Mouse (Mus musculus): ENCODE measurements around the gene Tmem198b. TPM values are rescaled to one million over a fixed set of nuclear protein-coding genes. Genes with fewer than 3 reads are reported as not detected.

Gene Tmem198b
- total and polyA plus RNA-seq, 3 experiments, result 2.2 to 8.6 TPM; not detected in 1

DNA sequence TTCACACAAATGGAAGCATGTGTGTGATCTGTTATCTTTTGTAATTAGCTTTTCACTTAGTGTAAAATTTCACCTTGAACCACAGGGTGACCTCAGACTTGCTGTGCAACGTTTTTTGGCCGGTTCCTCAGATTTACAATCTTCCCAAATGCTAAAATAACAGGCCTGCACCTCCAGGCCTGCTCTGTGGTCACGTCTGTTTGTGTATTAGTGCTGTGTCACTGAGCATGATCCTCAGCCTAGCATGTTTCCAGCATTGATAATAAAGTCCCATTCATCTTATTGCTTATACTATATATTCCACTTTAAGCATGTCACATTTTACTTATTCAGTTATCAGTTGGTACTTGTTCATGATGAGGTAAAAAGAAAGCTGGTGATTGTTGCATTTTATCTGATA is 46.2 kb upstream of the Tmem198b start:
- Histone ChIP-seq H3K9ac (ENCODE audit: control insufficient read depth, low read depth, low read length, poor library complexity, severe bottlenecking) (no peak overlapping the region), H3K27ac (ENCODE audit: control insufficient read depth, low read depth, low read length) (no peak overlapping the region), H3K9me3 (replicated peaks; ENCODE audit: insufficient read depth, low read length) (no peaks in the 10 kb centered on the region), H3K4me3 (ENCODE audit: control insufficient read depth in 1 of 2, insufficient read depth in 1 of 2, low read depth in 2 of 2, low read length in 2 of 2) (no peak overlapping the region), H3K4me1 (ENCODE audit: control insufficient read depth in 1 of 2, insufficient read depth in 2 of 2, low read length in 2 of 2) (no peaks in the 10 kb centered on the region; a peak in 1 of 4 replicates), H3K36me3 (ENCODE audit: control insufficient read depth in 1 of 2, insufficient read depth in 2 of 2, low read length in 2 of 2) (peaks cover 3 to 61% of the 10 kb centered on the region in 2 experiments), H3K27me3 (ENCODE audit: control insufficient read depth in 1 of 2, insufficient read depth in 2 of 2, low read length in 2 of 2) (no peaks in the 10 kb centered on the region), H3K79me2 (ENCODE audit: control insufficient read depth, insufficient read depth, low read length, poor library complexity) (no peaks in the 10 kb centered on the region)
- no peak for TF ChIP-seq SMC3 (IDR thresholded peaks at IDR 0.05; ENCODE audit: low read depth, low read length)
- no peak for TF ChIP-seq MEF2A (IDR thresholded peaks at IDR 0.05; ENCODE audit: extremely low read depth, insufficient replicate concordance, low read depth, low read length, poor library complexity, severe bottlenecking)
- TF ChIP-seq ZMIZ1 (IDR thresholded peaks at IDR 0.05; ENCODE audit: low read depth, low read length), result no peak
- TF ChIP-seq ETS1 (IDR thresholded peaks at IDR 0.05; ENCODE audit: low read depth, low read length), result no peak
- no peak for TF ChIP-seq USF1 (IDR thresholded peaks at IDR 0.05; ENCODE audit: low read depth, low read length)
- no peak for TF ChIP-seq E2F4 (IDR thresholded peaks at IDR 0.05; ENCODE audit: borderline replicate concordance, low read depth, low read length)
- TF ChIP-seq HCFC1 (IDR thresholded peaks at IDR 0.05; ENCODE audit: low read depth, low read length), result no peak
- no peak for TF ChIP-seq ELF1 (IDR thresholded peaks at IDR 0.05; ENCODE audit: low read depth, low read length)
- no peak for TF ChIP-seq NELFE (IDR thresholded peaks at IDR 0.05; ENCODE audit: low read depth, low read length)
- TF ChIP-seq POLR2AphosphoS2 (IDR thresholded peaks at IDR 0.05; ENCODE audit: low read length), result no peak
- no peak for TF ChIP-seq GATA1 (IDR thresholded peaks at IDR 0.05; ENCODE audit: low read depth, low read length)
- no peak for TF ChIP-seq CTCF (IDR thresholded peaks at IDR 0.05 in 2 of 3, conservative IDR thresholded peaks at IDR 0.05 in 1 of 3; ENCODE audit: control insufficient read depth in 1 of 3, insufficient read depth in 1 of 3, low read depth in 2 of 3, low read length in 3 of 3, poor library complexity in 1 of 3, severe bottlenecking in 1 of 3)
- no peak for TF ChIP-seq MYB (IDR thresholded peaks at IDR 0.05; ENCODE audit: low read depth, low read length)
- no peak for TF ChIP-seq SIN3A (IDR thresholded peaks at IDR 0.05; ENCODE audit: low read length)
- TF ChIP-seq CHD2 (IDR thresholded peaks at IDR 0.05; ENCODE audit: low read length), result no peak
- TF ChIP-seq MAFK (IDR thresholded peaks at IDR 0.05; ENCODE audit: borderline replicate concordance, low read depth, low read length), result no peak
- TF ChIP-seq TBP (IDR thresholded peaks at IDR 0.05; ENCODE audit: low read depth, low read length), result no peak
- TF ChIP-seq POLR2AphosphoS5 (IDR thresholded peaks at IDR 0.05; ENCODE audit: borderline replicate concordance, low read depth, low read length), result no peak
- TF ChIP-seq GABPA (IDR thresholded peaks at IDR 0.05; ENCODE audit: low read depth, low read length), result no peak
- no peak for TF ChIP-seq CHD1 (IDR thresholded peaks at IDR 0.05; ENCODE audit: low read depth, low read length)
- DNase-seq (ENCODE audit: low read depth, low spot score), result no peak

DNA sequence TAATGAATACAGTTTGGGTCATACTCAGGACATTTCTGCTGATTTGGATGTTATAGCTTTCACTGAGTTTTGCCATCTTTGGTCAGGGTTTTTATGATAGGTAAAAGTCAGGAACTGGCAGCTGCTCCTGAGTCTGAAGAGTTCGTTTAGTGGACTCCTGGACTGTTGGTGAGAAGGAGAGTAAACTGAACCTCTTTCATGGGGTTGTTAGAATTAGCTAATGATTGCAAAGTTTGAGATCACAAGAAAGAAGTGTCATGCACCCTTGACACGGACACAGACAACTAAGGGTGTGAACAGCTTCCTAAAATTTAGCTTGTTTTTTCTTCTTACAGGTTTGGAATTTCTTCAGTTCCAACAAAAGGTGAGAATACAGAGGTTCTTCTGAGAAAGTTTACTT is 44.3 kb upstream of the Tmem198b start:
- H3K36me3 ChIP-seq (ENCODE audit: control insufficient read depth in 1 of 2, insufficient read depth in 2 of 2, low read length in 2 of 2), result peaks cover 3 to 64% of the 10 kb centered on the region in 2 experiments

More for the DNA sequence above, 44.3 kb upstream of the Tmem198b start:
- Histone ChIP-seq H3K27ac (ENCODE audit: control insufficient read depth, low read depth, low read length) (no peak overlapping the region), H3K79me2 (ENCODE audit: control insufficient read depth, insufficient read depth, low read length, poor library complexity) (no peaks in the 10 kb centered on the region), H3K4me1 (ENCODE audit: control insufficient read depth in 1 of 2, insufficient read depth in 2 of 2, low read length in 2 of 2) (no peaks in the 10 kb centered on the region; a peak in 1 of 4 replicates), H3K27me3 (ENCODE audit: control insufficient read depth in 1 of 2, insufficient read depth in 2 of 2, low read length in 2 of 2) (no peaks in the 10 kb centered on the region), H3K4me3 (ENCODE audit: control insufficient read depth in 1 of 2, insufficient read depth in 1 of 2, low read depth in 2 of 2, low read length in 2 of 2) (no peak overlapping the region), H3K9ac (ENCODE audit: control insufficient read depth, low read depth, low read length, poor library complexity, severe bottlenecking) (no peak overlapping the region), H3K9me3 (replicated peaks; ENCODE audit: insufficient read depth, low read length) (no peaks in the 10 kb centered on the region)
- DNase-seq (ENCODE audit: low read depth, low spot score), result no peak
- TF ChIP-seq GABPA (IDR thresholded peaks at IDR 0.05; ENCODE audit: low read depth, low read length) (no peak), MAZ (IDR thresholded peaks at IDR 0.05; ENCODE audit: low read depth, low read length) (no peak), GATA1 (IDR thresholded peaks at IDR 0.05; ENCODE audit: low read depth, low read length) (no peak), POLR2A (IDR thresholded peaks at IDR 0.05; ENCODE audit: control insufficient read depth in 1 of 2, insufficient read depth in 1 of 2, low read depth in 1 of 2, low read length in 2 of 2, poor library complexity in 1 of 2) (no peak), SIN3A (IDR thresholded peaks at IDR 0.05; ENCODE audit: low read length) (no peak), CTCF (IDR thresholded peaks at IDR 0.05 in 2 of 3, conservative IDR thresholded peaks at IDR 0.05 in 1 of 3; ENCODE audit: control insufficient read depth in 1 of 3, insufficient read depth in 1 of 3, low read depth in 2 of 3, low read length in 3 of 3, poor library complexity in 1 of 3, severe bottlenecking in 1 of 3) (no peak), BHLHE40 (IDR thresholded peaks at IDR 0.05; ENCODE audit: borderline replicate concordance, low read depth, low read length) (no peak), SMC3 (IDR thresholded peaks at IDR 0.05; ENCODE audit: low read depth, low read length) (no peak)

Data from MEL (cell line).